Mouse (Mus musculus) liver, embryonic 14.5 days (tissue): ENCODE measurements around the gene Acly. TPM values are rescaled to one million over a fixed set of nuclear protein-coding genes. Genes with fewer than 3 reads are reported as not detected.

Experiments used
- ATAC-seq: fragments of 200-750 bp; cut with Nextera tagmentation; 2 replicates; pipeline ENCODE4 v1.8.0; 2017; ENCODE audit warnings: moderate number of reproducible peaks, mild to moderate bottlenecking, moderate library complexity; ENCODE audit not compliant: insufficient read depth
- DNase-seq, 3 experiments: peaks; one replicate each; pipeline ENCODE4 v3.0.0-alpha.2; 2012 to 2013; ENCODE audit warnings: low read depth in 3 of 3, low spot score in 3 of 3
- H3K27ac ChIP-seq: fragments of 300-500 bp; sonication (generic); 2 replicates; pipeline ENCODE4 v1.5.1; 2014; ENCODE audit warnings: moderate library complexity, mild to moderate bottlenecking, control low read depth, inconsistent platforms
- H3K27me3 ChIP-seq: fragments of 300-500 bp; sonication (generic); 2 replicates; pipeline ENCODE4 v1.6.1; 2014; ENCODE audit warnings: mild to moderate bottlenecking, low read length, moderate library complexity; ENCODE audit not compliant: control insufficient read depth, insufficient read depth
- H3K36me3 ChIP-seq: fragments of 300-500 bp; sonication (generic); replicated peaks from 2 replicates; pipeline ENCODE4 v1.6.1; 2014; ENCODE audit warnings: low read depth; ENCODE audit not compliant: control insufficient read depth, insufficient read depth
- H3K4me1 ChIP-seq, 2 experiments: fragments of 200-500 bp in 1 of 2; fragments of 300-500 bp in 1 of 2; sonication (generic) in 1 of 2; replicated peaks; 2 replicates each; pipeline ENCODE4 v1.6.1; 2012 to 2014; ENCODE audit warnings: antibody characterized with exemption in 1 of 2, inconsistent platforms in 1 of 2, low read length in 1 of 2; ENCODE audit not compliant: control insufficient read depth in 2 of 2, insufficient read depth in 2 of 2
- H3K4me2 ChIP-seq: fragments of 300-500 bp; sonication (generic); 2 replicates; pipeline ENCODE4 v1.6.1; 2014; ENCODE audit warnings: low read depth, mild to moderate bottlenecking, control low read depth, moderate library complexity
- H3K4me3 ChIP-seq, 2 experiments: fragments of 200-500 bp in 1 of 2; fragments of 300-500 bp in 1 of 2; sonication (generic) in 1 of 2; 2 replicates each; pipeline ENCODE4 v1.5.1; 2012 to 2014; ENCODE audit warnings: low read depth in 2 of 2, low read length in 2 of 2, mild to moderate bottlenecking in 2 of 2, control low read depth in 1 of 2, inconsistent platforms in 1 of 2, moderate library complexity in 1 of 2; ENCODE audit not compliant: insufficient read depth in 1 of 2
- H3K9ac ChIP-seq: fragments of 300-500 bp; sonication (generic); replicated peaks from 2 replicates; pipeline ENCODE4 v1.6.1; 2014; ENCODE audit warnings: mild to moderate bottlenecking, control low read depth, moderate library complexity
- H3K9me3 ChIP-seq: fragments of 300-500 bp; sonication (generic); 2 replicates; pipeline ENCODE4 v1.6.1; 2016; ENCODE audit warnings: low read length, mixed read lengths; ENCODE audit not compliant: control insufficient read depth
- CTCF ChIP-seq: IDR thresholded peaks from 2 replicates; pipeline ENCODE4 v1.5.1; 2016; ENCODE audit warnings: antibody characterized with exemption, low read depth, control low read depth
- EP300 ChIP-seq: IDR thresholded peaks from 2 replicates; pipeline ENCODE4 v1.6.1; 2016; ENCODE audit warnings: antibody characterized with exemption, low read depth
- WGBS: fragments of 180-500 bp; shearing (Covaris S2); extraction: QIAGEN DNeasy Blood & Tissue Kit; methylation state at CpG from one replicate; pipeline ENCODE4 v1.1.7; 2014; ENCODE audit not compliant: insufficient replicate concordance; 5-methylcytosine and 5-hydroxymethylcytosine counted together
- polyA plus RNA-seq, 2 experiments: library from polyadenylated mRNA; depleted of rRNA in 1 of 2; stranded (reverse) in 1 of 2; unstranded in 1 of 2; fragments of >200 nt; fragmentation: Nextera tagmentation in 1 of 2; extraction: Ambion mirVana in 1 of 2; gene quantifications; 2 replicates each; pipeline versions ENCODE4 v1.2.1 to v1.2.3; 2012 to 2014

Acly gene
- polyA plus RNA-seq, 2 experiments, result 45.9 to 68.2 TPM

DNA sequence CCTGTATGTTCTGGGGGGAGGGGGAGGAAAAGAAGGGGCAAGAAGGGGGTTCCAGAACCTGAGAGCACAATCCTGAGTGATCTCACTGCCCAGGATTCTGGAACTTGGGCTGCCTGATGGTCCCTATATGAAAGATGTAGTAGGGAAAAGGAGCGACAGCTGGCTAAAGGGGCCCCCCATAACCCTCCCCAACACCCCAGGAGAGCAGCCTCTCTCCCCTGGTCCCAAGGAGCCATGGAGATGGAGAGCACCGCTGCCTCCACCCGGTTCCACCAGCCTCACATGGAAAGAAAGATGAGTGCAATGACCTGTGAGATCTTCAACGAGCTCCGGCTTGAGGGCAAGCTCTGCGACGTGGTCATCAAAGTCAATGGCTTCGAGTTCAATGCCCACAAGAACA lies 86.0 kb downstream of the Acly start, which contains the start of the genes Nt5c3b and Klhl10:
Gene Nt5c3b, minus strand, starts transcription at position 12 of the 400 bp plus-strand sequence.
Gene Klhl10, plus strand, starts transcription at position 121 of the 400 bp plus-strand sequence.
- Histone ChIP-seq H3K9me3 (no peaks in the 10 kb centered on the region), H3K4me3 (peak within 1 kb of the TSS; percentile 71 to 75), H3K27me3 (no peaks in the 10 kb centered on the region), H3K4me1 (peaks cover 0 to 7% of the 10 kb centered on the region in 2 experiments; a peak in 3 of 4 replicates), H3K27ac (no peak within 1 kb of the TSS), H3K9ac (peak within 1 kb of the TSS; percentile 74), H3K36me3 (no peaks in the 10 kb centered on the region), H3K4me2 (peak within 1 kb of the TSS; percentile 90)
- DNase-seq, result no peak
- TF ChIP-seq EP300, result no peak
- TF ChIP-seq CTCF, result no peak
- WGBS, result 66% methylated on average over 8 of the region's 8 CpGs
- ATAC-seq, result no peak

DNA sequence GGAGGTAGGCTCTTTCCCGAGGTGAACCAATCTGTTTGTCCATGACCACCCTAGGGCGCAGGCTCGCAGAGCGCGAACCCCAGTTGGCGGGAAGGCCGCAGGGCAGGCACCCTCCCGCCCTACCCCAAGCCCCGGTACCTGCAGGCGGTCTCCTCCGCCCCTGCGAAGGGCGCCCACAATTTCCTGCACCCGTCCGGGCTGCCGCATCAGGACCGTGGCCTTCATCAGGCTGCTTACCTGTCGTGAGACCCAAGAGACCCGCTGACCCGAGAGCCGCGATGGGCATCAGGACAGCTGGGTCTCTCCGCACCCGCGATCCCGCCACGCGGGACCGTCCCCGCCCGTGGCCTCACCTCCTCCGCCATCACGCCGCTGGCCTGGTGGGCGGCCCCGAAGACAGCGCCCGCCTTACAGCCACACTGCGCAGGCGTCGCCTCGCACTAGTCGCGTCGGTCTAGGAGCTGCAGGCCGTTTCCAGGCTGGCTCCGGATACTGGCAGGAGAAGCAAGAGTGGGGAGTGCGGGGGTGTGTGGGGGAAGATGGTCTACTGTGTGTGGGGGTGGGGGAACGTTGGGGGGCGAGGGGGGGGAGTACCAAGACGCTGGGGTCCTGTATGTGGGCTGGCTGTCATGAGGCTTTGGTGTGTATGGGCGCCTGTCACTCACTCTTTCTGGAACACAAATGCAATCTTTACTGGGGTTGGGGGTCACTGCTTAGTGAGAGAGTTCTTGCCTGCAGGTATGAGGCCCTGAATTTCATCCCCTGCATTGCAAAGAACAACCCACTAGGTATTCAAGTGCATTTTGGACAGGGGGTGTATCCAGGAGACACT lies 86.9 kb downstream of the Acly start:
- Histone ChIP-seq H3K27me3 (no peaks in the 10 kb centered on the region), H3K4me3 (peak overlapping the region; percentile 71 to 75), H3K9ac (peak overlapping the region; percentile 74), H3K4me2 (peak overlapping the region; percentile 90), H3K36me3 (no peaks in the 10 kb centered on the region), H3K27ac (no peak overlapping the region), H3K4me1 (peaks cover 0 to 7% of the 10 kb centered on the region in 2 experiments; a peak in 3 of 4 replicates), H3K9me3 (no peaks in the 10 kb centered on the region)
- TF ChIP-seq EP300, result no peak
- TF ChIP-seq CTCF, result no peak
- ATAC-seq (peak; percentile 92), DNase-seq (peak; percentile 42 to 53 (median 45))
- 2% methylated on average over 52 of the region's 52 CpGs for WGBS

DNA sequence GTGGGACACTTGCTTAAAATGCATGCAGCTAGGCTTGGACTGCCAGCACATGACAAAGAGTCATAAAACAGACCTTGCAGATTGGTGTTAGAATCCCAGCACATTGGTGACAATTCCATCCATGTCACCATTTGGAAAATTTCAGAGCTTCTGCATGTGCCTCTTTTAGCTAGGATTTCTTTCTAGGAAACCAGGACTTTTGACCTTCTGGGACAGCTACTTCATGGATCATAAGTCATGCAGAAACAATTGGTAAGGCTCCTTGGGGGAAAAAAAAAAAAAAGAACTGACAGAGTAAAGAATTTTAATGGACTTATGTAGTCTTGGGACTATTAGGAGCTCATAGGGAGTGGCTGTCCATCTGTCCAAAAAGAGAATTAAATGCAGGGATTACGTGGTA lies 89.9 kb downstream of the Acly start:
- Histone ChIP-seq H3K9ac (no peak overlapping the region), H3K4me1 (peaks cover 0 to 7% of the 10 kb centered on the region in 2 experiments; a peak in 3 of 4 replicates), H3K36me3 (no peaks in the 10 kb centered on the region), H3K27ac (no peak overlapping the region), H3K9me3 (no peaks in the 10 kb centered on the region), H3K27me3 (no peaks in the 10 kb centered on the region), H3K4me2 (no peak overlapping the region), H3K4me3 (no peak overlapping the region)
- 67% methylated on average over 1 of the region's 1 CpGs for WGBS
- ATAC-seq, result no peak
- DNase-seq, result no peak
- TF ChIP-seq CTCF, result no peak
- no peak for TF ChIP-seq EP300

GRCm38 (mm10) chr11:100435678-100436246 lies 92.0 kb downstream of the Acly start:
- WGBS, result 76% methylated on average over 9 of the region's 9 CpGs
- H3K4me2 ChIP-seq, result no peak overlapping the region
- H3K4me1 ChIP-seq, result peaks cover 0 to 7% of the 10 kb centered on the region in 2 experiments; a peak in 3 of 4 replicates
- no peaks in the 10 kb centered on the region for H3K27me3 ChIP-seq
- DNase-seq, result no peak
- no peaks in the 10 kb centered on the region for H3K36me3 ChIP-seq
- no peak for TF ChIP-seq EP300
- no peak for TF ChIP-seq CTCF
- no peak for ATAC-seq
- no peak overlapping the region for H3K27ac ChIP-seq
- no peaks in the 10 kb centered on the region for H3K9me3 ChIP-seq
- no peak overlapping the region for H3K4me3 ChIP-seq
- H3K9ac ChIP-seq, result no peak overlapping the region

DNA sequence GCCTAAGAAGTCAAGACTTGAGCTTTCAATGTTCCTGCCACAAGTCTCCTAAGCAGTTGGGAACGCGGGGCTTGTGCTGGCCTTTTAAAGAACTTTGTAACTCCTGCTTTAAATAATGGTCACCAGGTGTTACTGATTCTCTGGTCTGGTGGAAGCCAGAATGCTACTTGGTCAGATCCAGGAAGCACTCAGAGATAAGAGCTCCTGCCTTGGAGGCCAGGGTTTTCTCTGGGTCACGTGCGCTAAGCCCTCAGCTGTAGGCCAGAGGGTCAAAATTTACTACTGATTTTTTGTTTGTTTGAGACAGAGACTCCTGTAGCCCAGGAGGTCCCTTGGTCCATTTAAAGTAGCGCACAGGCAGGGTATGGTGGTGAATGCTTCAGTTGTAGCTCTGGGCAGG lies 95.8 kb downstream of the Acly start:
- Histone ChIP-seq H3K4me1 (no peaks in the 10 kb centered on the region), H3K4me3 (no peak overlapping the region), H3K4me2 (no peak overlapping the region), H3K9me3 (no peaks in the 10 kb centered on the region), H3K27ac (no peak overlapping the region), H3K27me3 (no peaks in the 10 kb centered on the region), H3K36me3 (no peaks in the 10 kb centered on the region), H3K9ac (no peak overlapping the region)
- WGBS, result 68% methylated on average over 5 of the region's 5 CpGs
- DNase-seq (no peak), ATAC-seq (no peak)
- TF ChIP-seq CTCF (no peak), EP300 (no peak)
